Mouse (Mus musculus): ENCODE data around the gene Pdx1.

Gene Pdx1

DNA sequence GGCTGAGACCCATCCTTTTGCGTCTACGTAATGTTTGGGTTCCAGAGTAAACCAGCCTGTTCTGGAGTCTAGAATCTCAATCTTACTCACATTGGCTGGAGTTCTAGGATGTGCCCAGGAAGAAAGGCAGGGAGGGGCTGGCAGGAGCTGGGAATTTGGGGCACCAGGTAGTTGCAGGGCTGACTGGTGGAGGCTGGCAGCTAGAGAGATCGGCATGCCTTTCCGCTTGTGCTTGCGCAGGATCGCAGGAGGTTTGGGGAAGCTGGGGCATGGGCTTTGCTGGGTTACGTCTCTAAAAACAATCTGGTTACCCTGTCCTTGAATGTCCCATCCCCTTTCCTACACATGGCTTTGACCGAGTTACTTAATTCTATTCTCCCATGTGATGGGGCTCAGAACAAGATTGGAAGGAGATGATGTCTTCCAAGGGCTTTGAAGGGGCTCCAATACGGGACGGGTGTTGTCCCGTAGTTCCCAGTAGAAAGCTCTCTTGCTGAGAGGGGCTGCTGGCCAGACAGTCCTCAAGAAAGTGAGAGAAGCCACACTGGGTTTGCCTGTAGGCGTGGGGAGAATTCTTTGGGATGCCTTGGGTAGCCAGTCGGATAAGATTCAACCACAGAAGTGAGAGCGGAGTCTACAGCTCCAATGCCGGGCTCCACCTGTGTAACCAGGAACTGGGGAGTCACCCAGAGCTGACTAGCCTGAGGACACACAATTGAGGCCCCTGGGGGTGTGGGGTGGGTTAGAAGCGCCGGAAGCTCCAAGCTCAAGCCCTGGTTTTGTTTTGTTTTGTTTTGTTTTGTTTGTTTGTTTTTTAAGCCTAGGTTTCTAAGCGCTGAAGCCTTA is 7.2 kb downstream of the Pdx1 start:
- in situ Hi-C loops (cut with MboI, MseI), result loop anchor here in 1 of 2 experiments (25.0 kb wide), 1 partner anchor 1040 kb away; the partner anchor contains the start of gene Cdk8

DNA sequence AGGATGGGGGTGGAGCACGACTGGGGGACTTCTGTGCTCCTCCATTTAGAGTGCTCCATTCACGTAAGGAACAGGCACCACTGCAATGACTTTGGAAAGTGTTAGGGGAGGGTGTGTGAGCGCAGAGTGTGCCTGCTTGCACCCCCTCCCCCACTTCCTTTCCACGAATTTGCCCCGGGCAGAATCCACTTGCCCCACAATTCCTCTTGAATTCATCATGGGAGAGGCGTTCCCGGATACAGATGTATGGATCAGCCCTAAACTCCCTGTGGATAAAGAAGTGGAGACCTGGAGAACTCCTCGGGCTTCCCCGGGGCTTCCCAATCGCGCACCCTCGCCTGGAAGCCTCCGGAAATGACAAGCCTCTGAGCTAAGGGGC is 7.8 kb downstream of the Pdx1 start:
- in situ Hi-C loops (cut with MboI, MseI), result loop anchor here in 1 of 2 experiments (25.0 kb wide), 1 partner anchor 1040 kb away; the partner anchor contains the start of gene Cdk8

DNA sequence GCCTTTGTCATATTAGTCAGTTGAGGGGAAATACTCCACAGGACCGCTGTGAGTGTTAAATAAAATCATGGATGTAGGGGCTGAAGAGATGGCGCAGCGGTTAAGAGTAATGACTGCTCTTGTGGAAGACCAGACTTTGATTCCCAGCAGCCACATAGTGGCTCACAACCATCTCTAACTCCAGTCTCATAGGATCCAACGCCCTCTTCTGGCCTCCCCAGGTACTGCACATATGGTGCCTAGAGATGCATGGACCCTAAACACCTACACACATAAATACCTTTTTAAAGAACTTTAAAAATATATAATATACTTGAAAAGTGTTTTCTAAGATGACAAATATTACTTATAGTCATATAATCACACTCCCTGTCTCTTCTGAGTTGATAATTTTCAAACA is 14.6 kb downstream of the Pdx1 start:
- in situ Hi-C loops (cut with MboI, MseI), result loop anchor here in 1 of 2 experiments (25.0 kb wide), 1 partner anchor 1047 kb away; the partner anchor contains the start of gene Cdk8

DNA sequence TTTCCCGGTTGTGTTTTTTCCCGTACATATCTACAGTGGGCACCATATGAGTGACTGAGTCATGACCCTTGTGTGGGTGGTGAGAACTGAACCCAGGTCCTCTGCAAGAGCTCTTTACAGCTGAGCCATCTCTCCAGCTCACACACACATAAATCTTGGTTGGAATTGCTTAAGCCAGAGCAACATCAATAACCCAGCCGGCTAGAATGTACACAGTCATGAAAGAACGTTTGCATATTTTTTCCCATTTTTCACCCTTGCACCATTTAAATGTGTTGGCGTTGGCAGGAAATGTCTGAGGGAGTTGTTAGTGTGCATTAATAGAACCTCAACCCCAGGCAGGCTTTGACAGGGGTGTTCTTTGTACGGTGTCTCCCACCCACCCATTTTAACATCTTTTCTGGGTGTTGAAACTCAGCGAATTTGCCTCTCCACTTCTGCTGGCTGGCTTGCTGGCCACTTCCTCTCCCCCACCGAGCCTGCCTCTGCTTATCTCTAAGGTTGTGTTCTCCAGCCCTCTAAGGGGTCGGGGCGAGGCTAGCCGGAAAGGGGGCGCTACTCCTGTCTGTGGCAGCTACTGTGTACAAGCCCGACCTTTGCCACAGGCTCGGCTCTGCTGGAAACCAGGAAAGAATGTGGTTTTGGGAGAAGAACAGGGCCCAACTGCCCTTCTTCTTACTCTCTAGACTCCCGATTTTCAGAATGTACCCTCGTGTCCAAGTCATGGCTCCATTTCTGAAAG is 22.2 kb downstream of the Pdx1 start:
- in situ Hi-C loops (cut with MboI, MseI), result loop anchor here in 1 of 2 experiments (25.0 kb wide), 1 partner anchor 1055 kb away; the partner anchor contains the start of gene Cdk8

DNA sequence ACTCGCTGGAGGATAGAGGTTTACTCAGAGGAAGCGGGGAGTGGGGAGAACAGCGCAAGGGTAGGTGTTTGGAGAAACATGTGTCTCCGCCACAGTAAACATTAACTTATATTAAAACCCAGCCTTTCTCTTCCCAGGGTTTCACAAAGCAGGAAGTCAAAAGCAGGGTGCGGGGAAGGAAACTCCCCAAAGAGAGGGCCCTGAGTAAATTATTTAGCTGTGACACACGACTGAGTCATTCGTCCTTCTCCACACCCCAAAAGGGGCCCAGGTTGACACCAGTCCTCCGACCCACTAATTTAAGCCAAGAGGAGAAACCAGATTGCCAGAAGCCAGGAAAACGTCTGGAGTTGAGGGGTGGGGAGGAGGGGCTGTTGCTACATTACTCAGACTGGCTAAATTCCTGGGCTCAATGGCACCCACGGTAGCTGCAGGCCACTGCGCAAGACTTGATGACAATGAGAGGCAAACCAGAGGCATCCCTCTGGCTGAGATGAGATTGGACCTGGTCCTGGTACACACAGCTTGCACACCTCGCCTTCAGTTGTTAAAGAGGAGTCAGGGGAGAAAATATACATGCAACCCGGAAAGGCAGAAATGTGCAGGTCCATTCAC is 22.9 kb downstream of the Pdx1 start:
- in situ Hi-C loops (cut with MboI, MseI), result loop anchor here in 1 of 2 experiments (25.0 kb wide), 1 partner anchor 1055 kb away; the partner anchor contains the start of gene Cdk8

DNA sequence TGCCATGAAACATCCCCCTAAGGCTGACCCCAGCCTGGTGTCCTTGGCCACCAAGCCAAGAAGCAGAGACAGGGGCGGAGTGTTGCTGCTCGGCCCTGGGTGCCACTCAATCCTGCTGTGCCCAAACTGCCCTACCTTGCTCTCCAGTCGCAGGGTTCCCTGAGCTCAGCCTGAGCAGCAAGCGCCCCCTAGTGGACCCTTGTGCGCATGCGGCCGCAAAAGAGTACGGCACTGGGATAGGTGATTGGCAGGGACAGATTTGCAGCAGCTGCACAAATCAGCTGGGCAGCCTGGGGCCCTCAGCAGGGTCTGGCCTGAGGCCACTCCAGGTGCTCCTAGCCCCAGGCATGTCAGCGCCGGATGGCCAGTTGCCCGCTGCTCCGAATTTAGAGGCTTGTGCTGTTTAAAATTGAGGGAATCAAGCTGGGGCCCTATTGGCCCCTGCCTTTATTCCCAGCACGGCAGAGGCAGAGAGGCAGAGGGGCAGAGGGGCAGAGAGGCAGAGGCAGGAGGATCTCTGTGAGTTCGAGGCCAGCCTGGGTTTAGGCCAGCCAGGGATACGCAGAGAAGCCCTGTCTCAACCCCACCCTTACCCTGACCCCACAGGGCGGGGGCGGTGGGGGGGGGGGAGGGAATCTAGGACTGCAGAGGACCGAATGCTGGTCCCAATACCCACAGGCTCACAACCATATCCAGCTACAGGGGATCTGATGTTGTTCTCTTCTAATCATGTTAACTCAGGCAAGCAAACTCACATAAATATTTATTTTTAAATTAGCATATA is 23.6 kb downstream of the Pdx1 start:
- in situ Hi-C loops (cut with MboI, MseI), result loop anchor here in 1 of 2 experiments (25.0 kb wide), 1 partner anchor 1056 kb away; the partner anchor contains the start of gene Cdk8

DNA sequence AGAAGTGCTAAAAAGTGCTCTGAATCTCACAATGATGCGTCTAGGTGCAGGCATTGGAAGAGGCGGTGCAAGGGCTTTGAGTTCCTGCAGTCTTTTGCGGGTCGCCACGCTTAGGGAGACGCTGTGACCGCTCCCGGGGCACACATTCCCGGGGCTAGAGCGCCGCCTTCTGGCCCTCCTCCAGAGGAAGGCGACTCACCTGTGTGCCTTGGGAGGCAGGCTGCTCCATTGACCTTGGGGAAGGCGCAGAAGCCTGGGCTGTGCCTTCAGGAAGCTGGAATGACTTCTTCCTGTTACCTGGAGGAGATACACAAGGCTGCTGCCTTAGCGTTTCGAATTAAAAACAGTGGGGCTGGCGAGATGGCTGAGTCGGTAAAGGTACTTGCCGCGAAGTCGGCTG is 24.4 kb downstream of the Pdx1 start:
- in situ Hi-C loops (cut with MboI, MseI), result loop anchor here in 1 of 2 experiments (25.0 kb wide), 1 partner anchor 1057 kb away; the partner anchor contains the start of gene Cdk8

DNA sequence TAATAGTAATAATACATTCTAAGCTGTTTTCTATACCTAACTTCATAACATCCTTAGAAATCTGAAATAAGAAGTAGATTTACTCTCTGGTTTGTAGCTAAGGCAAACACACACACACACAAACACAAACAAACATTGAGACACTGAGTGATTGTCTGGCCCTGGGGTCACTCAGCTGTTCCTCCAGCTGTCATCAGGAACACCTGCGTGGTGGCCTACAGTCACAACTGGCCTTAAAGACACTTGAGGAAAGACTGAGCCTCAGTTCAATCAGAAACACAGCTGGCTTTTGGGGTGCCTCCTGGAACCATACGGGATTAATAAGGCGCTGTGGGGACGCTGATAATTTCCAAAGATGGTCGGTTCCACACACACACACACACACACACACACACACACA is 27.5 kb downstream of the Pdx1 start:
- in situ Hi-C loops (cut with MboI, MseI), result loop anchor here in 1 of 2 experiments (25.0 kb wide), 1 partner anchor 1060 kb away; the partner anchor contains the start of gene Cdk8

DNA sequence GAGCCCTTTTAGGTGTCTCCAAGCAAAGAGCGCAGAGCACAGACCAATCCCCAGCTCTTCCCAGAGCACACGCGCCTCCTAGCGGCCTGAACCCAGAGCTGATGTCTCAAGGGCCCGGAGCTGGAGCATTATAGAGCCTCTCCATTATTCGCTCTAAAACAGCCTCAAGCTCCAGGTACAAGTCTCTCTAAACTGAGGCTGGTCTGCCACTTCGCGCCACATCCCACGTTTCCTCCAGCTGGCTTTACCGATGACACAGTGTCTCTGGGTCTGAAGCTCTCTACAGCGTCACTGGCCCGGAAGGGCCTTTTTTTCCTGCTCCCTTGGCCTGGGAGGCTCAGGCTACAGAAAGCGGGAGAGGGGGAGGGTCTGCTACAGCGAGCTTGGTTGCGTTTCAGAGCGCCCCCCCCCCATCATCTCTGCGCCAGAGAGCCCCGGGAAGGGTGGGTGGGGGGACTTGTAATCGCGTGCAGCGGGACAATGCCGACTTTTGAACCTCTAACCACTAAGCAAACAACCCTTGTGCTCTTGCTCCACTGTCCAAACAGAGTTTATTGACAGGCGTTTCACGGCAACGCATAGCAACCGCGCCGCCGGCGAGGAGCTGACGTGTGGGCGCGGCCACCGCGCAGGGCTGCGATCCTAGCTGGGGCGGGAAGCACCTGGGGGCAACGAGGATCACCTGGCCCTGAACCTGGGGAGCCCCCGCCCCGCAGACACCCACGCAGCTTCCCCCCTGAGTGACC is 29.7 kb downstream of the Pdx1 start:
- in situ Hi-C loops (cut with MboI, MseI), result loop anchor here in 1 of 2 experiments (25.0 kb wide), 1 partner anchor 1062 kb away; the partner anchor contains the start of gene Cdk8

DNA sequence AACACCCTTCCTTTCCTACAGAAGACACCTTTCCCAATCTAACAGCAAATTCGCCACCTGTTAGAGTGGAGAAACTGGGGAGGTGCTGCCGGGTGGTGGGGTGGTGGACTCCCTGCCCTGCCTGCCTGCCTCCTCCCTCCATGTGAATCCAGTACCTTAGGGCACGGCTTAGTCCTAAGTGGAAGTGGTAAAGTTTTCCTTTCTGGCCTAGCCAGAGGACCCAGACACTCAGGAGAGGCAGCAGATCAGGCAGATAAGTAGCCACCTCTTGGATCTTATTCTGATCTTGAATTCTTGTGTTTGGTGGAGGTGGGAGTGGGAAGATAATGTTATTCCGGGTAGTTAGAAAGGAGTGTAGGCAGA is 30.2 kb downstream of the Pdx1 start:
- in situ Hi-C loops (cut with MboI, MseI), result no loop called here

DNA sequence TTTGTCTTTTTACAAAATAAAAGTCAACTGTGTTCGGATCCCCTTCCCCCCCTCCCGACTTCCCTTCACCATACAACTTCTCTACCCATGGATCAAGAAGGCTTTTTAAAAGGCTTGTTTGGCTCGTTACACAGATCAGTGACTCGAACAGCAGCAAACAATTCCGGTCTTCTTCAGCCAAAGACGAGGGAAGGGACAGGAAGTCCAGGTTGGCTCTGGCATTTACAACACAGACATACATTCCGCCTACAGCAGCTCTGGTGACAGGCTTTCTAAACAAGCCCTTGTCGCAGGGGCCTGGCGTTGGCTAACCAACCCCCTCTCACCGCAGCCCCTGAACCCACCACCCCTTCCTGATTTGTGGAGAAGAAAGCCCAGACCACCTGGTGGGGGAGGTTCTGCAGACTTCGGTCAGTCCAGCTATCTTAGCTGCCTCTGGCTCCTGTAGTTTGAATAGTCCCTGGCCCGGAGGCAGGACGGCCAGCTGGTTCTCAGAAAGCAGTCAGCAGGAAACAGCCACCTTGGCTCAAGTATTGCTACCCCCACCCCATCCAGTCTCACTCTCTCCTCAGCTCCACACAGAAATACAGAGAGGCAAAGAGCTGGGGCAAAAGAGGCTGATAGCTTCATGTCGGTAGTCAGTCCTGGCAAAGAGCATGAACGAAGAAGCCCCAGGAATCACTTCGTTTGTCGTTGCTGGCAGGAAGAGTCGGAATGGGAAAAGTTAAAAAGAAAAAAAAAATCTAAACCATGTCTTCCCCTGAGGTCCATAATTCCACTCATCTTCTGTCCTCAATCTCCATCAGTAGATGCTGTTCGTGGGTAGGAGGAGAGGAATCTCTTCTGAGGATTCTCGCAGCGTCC is 31.4 kb downstream of the Pdx1 start:
- in situ Hi-C loops (cut with MboI, MseI), result no loop called here

DNA sequence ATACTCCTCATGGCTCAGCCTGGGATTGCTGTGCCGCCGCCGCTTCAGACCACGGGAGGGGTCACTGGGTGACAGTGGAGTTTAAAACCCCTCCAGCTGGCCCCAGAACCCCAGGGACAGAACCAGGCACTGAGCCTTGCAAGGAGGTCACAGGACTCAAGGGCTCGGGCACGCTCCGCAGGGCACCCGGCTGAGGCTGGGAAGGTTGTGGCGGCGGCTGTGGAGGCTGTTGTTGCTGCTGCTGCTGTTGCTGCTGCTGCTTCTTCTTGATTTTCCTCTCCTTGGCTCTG is 32.0 kb downstream of the Pdx1 start:
- in situ Hi-C loops (cut with MboI, MseI), result no loop called here

DNA sequence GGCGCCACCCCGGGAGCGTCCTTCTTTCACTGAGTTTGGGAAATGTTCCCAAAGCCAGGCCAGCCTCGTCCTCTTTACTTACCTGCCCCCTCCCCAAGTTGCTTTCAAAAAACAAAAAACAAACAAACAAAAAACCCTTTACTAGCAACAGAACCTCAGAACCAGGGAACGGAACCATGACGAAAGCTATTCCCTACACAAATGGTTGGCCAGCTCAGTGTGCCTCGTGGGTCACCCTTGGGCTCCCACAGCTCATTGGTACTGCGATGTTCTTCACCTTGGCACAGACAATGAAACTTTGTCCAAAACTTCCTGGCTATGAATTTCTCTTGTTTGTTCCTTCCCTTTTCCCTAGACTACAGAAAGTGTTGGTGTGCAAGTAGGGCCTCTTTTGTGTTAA is 32.4 kb downstream of the Pdx1 start:
- in situ Hi-C loops (cut with MboI, MseI), result no loop called here

DNA sequence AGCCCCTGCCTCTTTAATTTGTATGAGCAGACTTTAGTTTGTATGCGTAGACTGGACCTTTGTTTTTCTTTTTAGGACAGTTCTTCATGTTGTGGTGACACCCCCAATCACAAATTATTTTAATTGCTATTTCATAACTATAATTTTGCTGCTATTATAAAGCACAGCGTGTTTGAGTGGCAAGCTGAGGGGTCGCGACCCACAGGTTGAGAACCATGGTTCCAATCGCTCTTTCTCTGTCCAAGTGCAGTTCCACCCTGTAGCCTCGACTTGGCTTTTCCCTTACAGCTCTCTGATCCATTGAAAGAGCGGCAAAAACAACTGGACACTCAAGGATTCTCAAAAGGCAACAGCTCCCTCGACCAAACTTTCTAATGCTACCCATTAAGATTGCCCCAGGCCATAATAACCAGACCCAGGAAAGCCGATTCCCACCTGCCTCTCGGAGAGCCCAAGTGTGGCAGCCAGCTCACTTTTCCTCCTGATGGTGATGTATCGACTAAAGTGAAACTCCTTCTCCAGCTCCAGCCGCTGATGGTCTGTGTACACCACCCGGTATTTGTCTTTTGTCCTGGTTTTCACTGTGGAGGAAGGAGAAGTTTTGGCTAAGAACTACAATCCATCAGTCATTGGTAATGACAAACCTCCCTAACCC is 33.1 kb downstream of the Pdx1 start:
- in situ Hi-C loops (cut with MboI, MseI), result no loop called here

DNA sequence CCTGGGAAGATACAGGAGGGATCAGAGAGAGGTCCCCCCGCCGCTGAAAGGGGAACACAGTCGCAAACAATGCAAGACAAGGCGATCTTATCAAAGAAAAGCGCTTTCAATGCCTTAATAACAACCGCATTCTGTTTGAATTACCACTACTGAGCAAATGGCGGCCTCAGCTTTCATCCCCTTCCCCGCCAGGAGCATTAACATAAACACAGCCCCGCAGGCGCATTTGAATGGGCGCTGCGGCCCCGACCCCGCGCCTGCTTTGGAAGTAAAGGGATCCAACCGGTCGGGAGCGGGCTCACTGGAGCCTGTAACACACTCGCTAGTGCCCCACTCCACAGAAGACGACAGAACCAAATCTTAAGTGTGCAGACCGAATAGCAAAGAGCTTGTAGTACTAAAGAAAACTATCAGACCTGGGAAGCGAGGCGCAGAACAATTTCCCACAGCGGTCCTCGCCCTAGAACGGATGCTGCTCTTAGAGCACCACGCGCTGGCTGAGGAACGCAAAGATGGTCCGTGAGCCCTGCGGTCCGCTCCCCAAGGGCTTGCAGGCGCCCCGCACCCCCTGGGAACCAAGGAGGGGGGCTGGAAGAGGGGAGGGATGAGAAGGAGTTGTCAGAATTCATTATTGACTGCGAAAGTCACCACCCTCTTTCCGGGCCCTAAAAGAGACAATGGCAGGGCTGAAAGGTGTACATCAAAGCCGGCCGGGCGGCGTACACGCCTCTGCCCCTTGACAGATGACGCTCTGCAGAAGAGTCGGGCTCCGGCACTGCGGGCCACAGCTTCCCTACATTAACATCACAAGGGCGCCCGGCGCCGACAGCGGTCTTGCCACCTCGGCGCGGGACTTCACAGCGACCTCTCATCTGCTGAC is 34.8 kb downstream of the Pdx1 start:
- in situ Hi-C loops (cut with MboI, MseI), result no loop called here

DNA sequence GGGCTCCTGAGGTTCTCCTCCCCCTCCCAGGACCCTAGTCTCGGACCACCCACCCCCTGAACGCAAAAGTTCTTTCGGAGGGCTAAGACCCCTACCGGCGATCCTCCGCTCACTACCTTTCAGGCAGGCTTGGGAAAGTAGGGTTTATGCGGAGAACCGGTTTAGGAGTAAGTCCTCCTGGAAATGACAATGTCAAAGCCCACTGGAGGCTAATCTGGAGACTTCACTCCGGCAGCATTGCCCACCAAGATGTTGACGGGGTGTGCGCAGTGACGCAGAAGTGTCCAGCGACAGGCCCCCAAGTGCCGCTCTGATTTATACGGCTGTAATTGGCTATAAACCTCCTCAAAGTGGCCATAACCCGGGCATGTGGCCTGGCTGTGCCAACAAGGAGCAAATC is 35.4 kb downstream of the Pdx1 start:
- in situ Hi-C loops (cut with MboI, MseI), result no loop called here

DNA sequence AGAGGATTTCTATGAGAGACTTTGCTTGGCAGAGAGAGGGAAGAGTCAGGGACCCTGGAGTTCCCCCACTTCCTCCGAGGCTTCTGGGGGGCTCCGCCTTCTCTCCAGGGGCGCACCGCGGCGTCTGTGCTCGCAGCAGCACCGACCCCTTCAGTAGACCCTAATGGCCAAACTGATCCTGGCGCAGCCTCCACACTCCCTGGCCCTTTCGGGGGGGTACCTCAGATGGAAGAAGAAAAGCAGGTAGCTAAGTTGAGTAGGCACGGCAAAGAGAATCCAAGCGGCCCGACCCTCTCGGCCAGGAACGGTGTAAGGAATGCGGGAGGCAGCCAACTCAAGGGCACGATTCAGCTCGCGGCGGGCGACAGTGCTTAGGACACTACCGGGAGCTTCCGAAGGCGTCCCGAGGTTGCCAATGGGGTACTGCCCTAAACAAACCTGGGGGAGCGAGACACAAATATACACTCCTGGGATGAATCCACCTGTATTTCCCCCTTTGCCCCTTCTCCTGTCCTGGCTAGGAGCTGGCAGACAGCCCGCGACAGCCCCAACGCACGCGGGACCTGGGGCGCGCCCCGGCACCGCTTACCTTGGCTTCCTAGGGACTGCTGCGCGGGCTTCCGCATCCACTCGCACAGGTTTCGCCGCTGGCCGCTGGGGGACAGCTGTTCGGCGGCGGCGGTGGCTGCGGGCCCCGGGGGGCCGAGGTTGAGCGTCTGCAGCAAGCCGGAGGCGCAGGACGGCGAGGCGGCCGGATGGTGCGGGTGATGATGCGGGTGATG is 36.3 kb downstream of the Pdx1 start:
- in situ Hi-C loops (cut with MboI, MseI), result no loop called here
